Mouse (Mus musculus): ENCODE results near the gene Ccdc22.

The Ccdc22 gene

GRCm38 (mm10) chrX:7573176-7574086, 31.9 kb downstream of the Ccdc22 start, which contains the start of gene Foxp3:
Gene Foxp3 (plus strand): TSS chrX:7573644.
- DNase-seq (ENCODE audit: low read depth, low spot score), result no peak

DNA sequence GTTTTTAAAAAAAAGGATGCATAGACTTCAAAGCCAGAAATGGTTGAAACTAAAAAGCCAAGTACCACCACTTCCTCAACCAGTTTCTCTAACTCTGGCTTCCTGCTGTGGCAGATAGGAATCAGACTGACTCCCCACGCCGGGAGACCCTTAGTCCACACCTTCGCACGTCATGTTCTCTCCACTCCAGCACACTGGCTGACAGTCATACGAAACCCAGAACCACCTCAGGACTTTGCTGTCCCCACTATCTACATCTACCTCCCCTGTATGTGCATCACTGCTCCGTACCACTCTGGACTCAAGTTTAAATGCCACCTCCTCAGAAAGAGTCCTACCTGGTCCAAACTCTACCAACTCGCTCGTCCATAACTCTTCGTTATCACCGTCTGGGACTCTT, 32.9 kb downstream of the Ccdc22 start:
- peak; percentile 76 for DNase-seq (ENCODE audit: low read depth, low spot score)

- peak; percentile 16 for DNase-seq (ENCODE audit: low read depth, low spot score)
Measured at GRCm38 (mm10) chrX:7571565-7572136, 33.7 kb downstream of the Ccdc22 start.

DNA sequence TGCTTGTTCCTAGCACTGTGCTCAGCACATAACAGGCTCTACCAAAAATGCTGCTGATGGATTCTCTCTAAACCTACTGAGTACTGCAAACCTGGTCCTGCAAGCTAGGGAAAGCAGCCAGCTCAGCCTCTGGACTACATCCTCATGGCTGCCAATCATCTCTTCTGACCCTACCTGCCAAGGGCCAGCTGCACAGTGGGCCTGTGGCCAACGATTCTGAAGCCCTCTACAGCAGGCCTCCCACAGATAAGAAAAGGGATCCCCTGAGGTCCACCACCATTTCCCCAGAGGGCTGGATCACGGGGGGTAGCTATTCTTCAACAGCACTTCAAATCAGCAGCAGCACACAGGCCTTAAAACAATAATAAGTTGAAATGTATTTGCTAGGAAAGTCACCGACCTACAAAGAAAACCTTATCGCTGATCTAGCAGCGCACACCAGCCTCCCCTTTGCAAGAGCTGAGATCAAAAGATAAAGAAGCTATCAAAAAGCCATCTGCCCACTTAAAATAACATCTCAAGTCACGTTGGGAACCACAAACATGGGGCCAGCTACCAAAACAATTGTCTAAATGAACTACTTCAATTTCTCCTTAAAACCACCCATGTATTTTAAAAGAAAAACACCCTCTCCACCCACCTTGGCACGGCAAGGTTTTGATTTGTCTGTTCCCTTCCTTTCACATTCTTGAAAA, 34.7 kb downstream of the Ccdc22 start:
- DNase-seq (ENCODE audit: low read depth, low spot score), result peak; percentile 79

- peak; percentile 59 for DNase-seq (ENCODE audit: low read depth, low spot score)
Measured at GRCm38 (mm10) chrX:7567491-7567890, 37.8 kb downstream of the Ccdc22 start.

DNA sequence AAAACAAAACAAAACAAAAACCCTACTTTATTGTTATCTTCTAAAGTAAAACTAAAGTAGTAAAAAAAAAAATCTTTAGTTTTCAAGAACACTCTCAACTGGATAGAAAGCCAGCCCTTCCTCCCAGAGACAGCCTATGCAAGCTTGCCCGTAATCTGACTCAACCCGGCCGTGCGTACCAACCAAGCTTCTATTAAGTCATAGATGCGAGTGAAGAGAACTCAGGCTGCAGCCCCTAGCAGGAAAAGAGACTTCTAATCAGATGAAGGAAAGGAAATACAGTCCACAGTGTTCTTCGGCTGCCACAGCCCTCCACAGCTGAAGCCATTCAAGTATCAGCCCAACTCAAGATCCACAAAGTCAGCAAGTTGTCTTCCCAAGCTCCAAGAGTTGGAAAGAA, 39.0 kb downstream of the Ccdc22 start:
- DNase-seq (ENCODE audit: low read depth, low spot score), result peak; percentile 63

- DNase-seq (ENCODE audit: low read depth, low spot score), result no peak
Measured at GRCm38 (mm10) chrX:7563076-7563475, 42.2 kb downstream of the Ccdc22 start.

GRCm38 (mm10) chrX:7553474-7553873, 51.8 kb downstream of the Ccdc22 start:
- no peak for DNase-seq (ENCODE audit: low read depth, low spot score)
